Mouse (Mus musculus) CH12.LX (cell line): ENCODE data around the gene Anapc13. TPM values are rescaled to one million over a fixed set of nuclear protein-coding genes. Genes with fewer than 3 reads are reported as not detected.

ENCODE experiments used
- DNase-seq: peaks from one replicate; pipeline ENCODE4 v3.0.0-alpha.2; 2013; ENCODE audit errors: extremely low read depth
- H3K27ac ChIP-seq: 2 replicates; pipeline ENCODE4 v1.5.1; 2012; ENCODE audit warnings: low read depth, mild to moderate bottlenecking, control low read depth, moderate library complexity; ENCODE audit not compliant: insufficient read depth
- H3K27me3 ChIP-seq: replicated peaks from 2 replicates; pipeline ENCODE3; 2012; ENCODE audit warnings: inconsistent platforms
- H3K36me3 ChIP-seq, 2 experiments: replicated peaks in 1 of 2; 2 replicates each; pipeline versions ENCODE3 to v1.6.1; 2012; ENCODE audit warnings: inconsistent platforms in 1 of 2, low read length in 1 of 2, mild to moderate bottlenecking in 1 of 2, mixed read lengths in 1 of 2, moderate library complexity in 1 of 2; ENCODE audit not compliant: control insufficient read depth in 1 of 2, insufficient read depth in 1 of 2
- H3K4me1 ChIP-seq, 2 experiments: 2 replicates each; pipeline ENCODE4 v1.6.1; 2012; ENCODE audit warnings: inconsistent platforms in 1 of 2, moderate library complexity in 1 of 2; ENCODE audit not compliant: insufficient read depth in 2 of 2, control insufficient read depth in 1 of 2
- H3K4me2 ChIP-seq: 2 replicates; pipeline ENCODE4 v1.6.1; 2012; ENCODE audit warnings: low read depth, mild to moderate bottlenecking, control low read depth; ENCODE audit not compliant: poor library complexity, insufficient read depth, severe bottlenecking
- H3K4me3 ChIP-seq, 3 experiments: fragments of 150-350 bp in 1 of 3; sonication (generic) in 1 of 3; replicated peaks in 1 of 3; 2 replicates each; pipeline versions ENCODE3 to v1.5.1; 2011 to 2012; ENCODE audit warnings: low read depth in 2 of 3, low read length in 2 of 3, mild to moderate bottlenecking in 2 of 3, moderate library complexity in 2 of 3, control low read depth in 1 of 3, improper control_type of control experiment in 1 of 3, inconsistent platforms in 1 of 3, mixed read lengths in 1 of 3; ENCODE audit not compliant: poor library complexity in 1 of 3
- H3K79me2 ChIP-seq: replicated peaks from 2 replicates; pipeline ENCODE4 v1.6.1; 2012; ENCODE audit warnings: mild to moderate bottlenecking, moderate library complexity; ENCODE audit not compliant: control insufficient read depth, poor library complexity, insufficient read depth, severe bottlenecking; ENCODE audit errors: extremely low read depth
- H3K9ac ChIP-seq: 2 replicates; pipeline ENCODE4 v1.6.1; 2012; ENCODE audit warnings: low read depth, mild to moderate bottlenecking, control low read depth, moderate library complexity; ENCODE audit not compliant: insufficient read depth
- H3K9me3 ChIP-seq: replicated peaks from 2 replicates; pipeline ENCODE3; 2012; ENCODE audit warnings: low read length, inconsistent platforms, mixed read lengths
- BHLHE40 ChIP-seq: IDR thresholded peaks from 2 replicates; pipeline ENCODE4 v1.6.1; 2011; ENCODE audit warnings: mild to moderate bottlenecking, low read depth, low read length, improper control_type of control experiment
- CHD1 ChIP-seq: IDR thresholded peaks from 2 replicates; pipeline ENCODE4 v1.6.1; 2012; ENCODE audit warnings: low read depth, low read length, improper control_type of control experiment, inconsistent platforms
- CTCF ChIP-seq, 2 experiments: IDR thresholded peaks in 1 of 2; conservative IDR thresholded peaks in 1 of 2; 2 replicates each; pipeline ENCODE4 v1.5.1; 2011 to 2012; ENCODE audit warnings: low read depth in 2 of 2, low read length in 2 of 2, improper control_type of control experiment in 1 of 2, inconsistent platforms in 1 of 2, mild to moderate bottlenecking in 1 of 2, moderate library complexity in 1 of 2
- ELF1 ChIP-seq: IDR thresholded peaks from 2 replicates; pipeline ENCODE4 v1.6.1; 2014; ENCODE audit warnings: low read depth, mild to moderate bottlenecking, inconsistent platforms, low read length, improper control_type of control experiment
- EP300 ChIP-seq: IDR thresholded peaks from 2 replicates; pipeline ENCODE4 v1.6.1; 2011; ENCODE audit warnings: low read length, improper control_type of control experiment
- ETS1 ChIP-seq: conservative IDR thresholded peaks from 2 replicates; pipeline ENCODE4 v1.6.1; 2012; ENCODE audit warnings: low read depth, mild to moderate bottlenecking, inconsistent platforms, low read length, improper control_type of control experiment, moderate library complexity
- HCFC1 ChIP-seq: IDR thresholded peaks from 2 replicates; pipeline ENCODE4 v1.6.1; 2012; ENCODE audit warnings: low read depth, mild to moderate bottlenecking, inconsistent platforms, low read length, improper control_type of control experiment
- JUN ChIP-seq: IDR thresholded peaks from 2 replicates; pipeline ENCODE4 v1.6.1; 2011; ENCODE audit warnings: low read depth, mild to moderate bottlenecking, low read length, improper control_type of control experiment, moderate library complexity; ENCODE audit not compliant: insufficient read depth
- JUND ChIP-seq: conservative IDR thresholded peaks from 2 replicates; pipeline ENCODE4 v1.6.1; 2011; ENCODE audit warnings: low read depth, low read length, improper control_type of control experiment
- MAFK ChIP-seq: IDR thresholded peaks from 2 replicates; pipeline ENCODE4 v1.6.1; 2011; ENCODE audit warnings: low read length, improper control_type of control experiment; ENCODE audit not compliant: insufficient replicate concordance
- MYC ChIP-seq: IDR thresholded peaks from 2 replicates; pipeline ENCODE4 v1.6.1; 2011; ENCODE audit warnings: low read depth, mild to moderate bottlenecking, improper control_type of control experiment, low read length
- NELFE ChIP-seq: IDR thresholded peaks from 2 replicates; pipeline ENCODE4 v1.6.1; 2011; ENCODE audit warnings: low read depth, low read length, improper control_type of control experiment
- NRF1 ChIP-seq: IDR thresholded peaks from 2 replicates; pipeline ENCODE4 v1.6.1; 2014; ENCODE audit warnings: low read depth, mild to moderate bottlenecking, inconsistent platforms, low read length, improper control_type of control experiment, moderate library complexity
- PAX5 ChIP-seq: IDR thresholded peaks from 2 replicates; pipeline ENCODE4 v1.6.1; 2012; ENCODE audit warnings: low read length, inconsistent platforms, mixed read lengths
- POLR2A ChIP-seq: IDR thresholded peaks from 2 replicates; pipeline ENCODE4 v1.6.1; 2011; ENCODE audit warnings: low read depth, mild to moderate bottlenecking, improper control_type of control experiment, low read length
- POLR2AphosphoS2 ChIP-seq: IDR thresholded peaks from 2 replicates; pipeline ENCODE4 v1.6.1; 2011; ENCODE audit warnings: low read depth, low read length, improper control_type of control experiment
- RAD21 ChIP-seq: IDR thresholded peaks from 2 replicates; pipeline ENCODE4 v1.6.1; 2011; ENCODE audit warnings: low read depth, mild to moderate bottlenecking, low read length, improper control_type of control experiment, moderate library complexity
- RCOR1 ChIP-seq: conservative IDR thresholded peaks from 2 replicates; pipeline ENCODE4 v1.6.1; 2012; ENCODE audit warnings: low read depth, mild to moderate bottlenecking, inconsistent platforms, low read length, improper control_type of control experiment
- SIN3A ChIP-seq: IDR thresholded peaks from 2 replicates; pipeline ENCODE4 v1.6.1; 2012; ENCODE audit warnings: low read length, improper control_type of control experiment, inconsistent platforms
- SMC3 ChIP-seq: IDR thresholded peaks from 2 replicates; pipeline ENCODE4 v1.6.1; 2011; ENCODE audit warnings: low read depth, low read length, improper control_type of control experiment
- TBP ChIP-seq: conservative IDR thresholded peaks from 2 replicates; pipeline ENCODE4 v1.6.1; 2011; ENCODE audit warnings: low read depth, low read length, improper control_type of control experiment
- USF1 ChIP-seq: IDR thresholded peaks from 2 replicates; pipeline ENCODE4 v1.6.1; 2014; ENCODE audit warnings: low read depth, mild to moderate bottlenecking, inconsistent platforms, low read length, improper control_type of control experiment
- USF2 ChIP-seq: conservative IDR thresholded peaks from 2 replicates; pipeline ENCODE4 v1.6.1; 2011; ENCODE audit warnings: low read depth, low read length, improper control_type of control experiment
- ZC3H11A ChIP-seq: IDR thresholded peaks from 2 replicates; pipeline ENCODE4 v1.6.1; 2012; ENCODE audit warnings: low read depth, mild to moderate bottlenecking, inconsistent platforms, low read length, improper control_type of control experiment
- ZKSCAN1 ChIP-seq: IDR thresholded peaks from 2 replicates; pipeline ENCODE4 v1.6.1; 2012; ENCODE audit warnings: low read depth, inconsistent platforms, low read length, improper control_type of control experiment, borderline replicate concordance
- ZMIZ1 ChIP-seq: IDR thresholded peaks from 2 replicates; pipeline ENCODE4 v1.6.1; 2012; ENCODE audit warnings: low read depth, mild to moderate bottlenecking, inconsistent platforms, low read length, improper control_type of control experiment
- ZNF384 ChIP-seq: IDR thresholded peaks from 2 replicates; pipeline ENCODE4 v1.6.1; 2012; ENCODE audit warnings: low read depth, low read length, improper control_type of control experiment, inconsistent platforms
- dilution Hi-C: fragments of 300-500 bp; cut with MboI; formaldehyde crosslinking; loops from 2 replicates; pipeline ENCODE4 v1.14.3; 2020; ENCODE audit warnings: low sequenced_read_pairs; ENCODE audit not compliant: extremely low pct_unique_long_range_greater_than_20kb, extremely low pct_ligation_motif_present
- in situ Hi-C: fragments of 300-500 bp; cut with MboI; formaldehyde crosslinking; loops from 3 replicates; pipeline ENCODE4 v1.14.3; 2019; ENCODE audit warnings: low sequenced_read_pairs, low pct_ligation_motif_present, low pct_unique_long_range_greater_than_20kb, mixed read lengths
- polyA plus RNA-seq: library from polyadenylated mRNA; unstranded; fragments of >175 nt; gene quantifications from 2 replicates; pipeline ENCODE4 v1.2.1, GENCODE M21; 2012; ENCODE audit warnings: low read depth; ENCODE audit not compliant: insufficient read length
- total RNA-seq, 2 experiments: library from RNA; depleted of rRNA; stranded (reverse); fragments of 300-350 nt in 1 of 2; fragments of >200 nt in 1 of 2; gene quantifications; 2 replicates each; pipeline ENCODE4 v1.2.3; 2012 to 2014

Anapc13 gene
- total and polyA plus RNA-seq, 3 experiments, result 20.8 to 87.4 (median 62.6) TPM

DNA sequence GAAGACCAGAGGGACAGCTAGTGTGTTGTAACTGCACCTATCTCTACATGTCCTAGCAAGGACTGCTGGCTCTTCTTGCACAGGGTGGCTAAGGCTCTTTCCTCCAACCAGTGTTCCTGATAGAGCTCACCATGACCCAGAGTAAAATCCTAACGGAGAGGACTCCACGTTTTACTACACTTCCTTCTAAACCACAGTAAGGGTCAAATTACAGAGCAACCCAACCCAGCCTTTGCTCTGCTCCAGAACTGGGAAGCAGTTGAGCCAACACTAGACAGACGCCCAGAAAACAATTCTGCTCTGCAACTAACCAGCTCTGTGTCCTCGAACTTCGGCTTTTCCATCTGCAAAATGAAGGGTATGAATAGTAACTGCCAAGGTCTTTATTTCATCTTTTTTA, 4.7 kb upstream of the Anapc13 start:
- no peak for DNase-seq
- Histone ChIP-seq H3K79me2 (peaks cover 9% of the 10 kb centered on the region), H3K4me2 (no peak overlapping the region), H3K9ac (no peak overlapping the region), H3K27ac (no peak overlapping the region), H3K36me3 (peaks cover 3 to 12% of the 10 kb centered on the region in 2 experiments), H3K9me3 (no peaks in the 10 kb centered on the region), H3K4me1 (peaks cover 0 to 70% of the 10 kb centered on the region in 2 experiments; a peak in 3 of 4 replicates), H3K27me3 (no peaks in the 10 kb centered on the region), H3K4me3 (no peak overlapping the region)
- dilution Hi-C loops, result no loop called here
- TF ChIP-seq ZMIZ1 (no peak), ZKSCAN1 (no peak), JUND (no peak), HCFC1 (no peak), PAX5 (no peak), POLR2AphosphoS2 (no peak), EP300 (no peak)
- in situ Hi-C loops, result no loop called here

DNA sequence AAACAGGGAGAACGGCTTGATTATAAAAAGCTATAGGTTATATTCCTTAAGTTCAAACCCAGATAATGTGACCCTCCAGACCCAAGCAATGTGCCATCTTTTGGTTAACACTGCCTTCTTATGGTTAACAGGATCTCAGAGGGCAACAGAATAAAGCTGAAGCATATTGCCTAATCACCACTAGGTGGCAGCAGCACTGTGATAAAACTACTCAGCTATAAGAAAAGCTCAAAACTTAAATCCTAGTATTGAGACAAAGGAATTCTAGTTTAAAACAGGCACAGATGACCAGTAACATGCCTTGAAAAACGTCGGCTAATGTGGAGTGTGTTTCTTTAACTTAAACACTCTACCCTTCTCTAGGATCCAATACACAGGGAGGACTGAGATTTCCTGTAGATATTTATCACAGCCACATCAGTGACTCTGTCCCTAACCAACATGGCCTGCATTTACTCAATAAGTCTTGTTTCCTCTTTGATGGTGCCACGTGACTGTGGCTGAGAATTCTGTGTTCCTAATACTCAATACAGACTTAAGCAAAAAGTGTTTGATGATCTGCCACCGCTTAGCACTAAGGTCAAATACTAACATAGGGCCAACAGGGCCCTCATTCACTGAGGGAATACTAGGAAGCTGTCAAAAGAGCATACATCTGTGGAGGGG, 3.8 kb upstream of the Anapc13 start:
- dilution Hi-C loops, result no loop called here
- H3K27ac ChIP-seq, result 0 out of 2 replicates have a peak overlapping the region, but pooled peaks have one; percentile 12
- DNase-seq, result peak; percentile 78

DNA sequence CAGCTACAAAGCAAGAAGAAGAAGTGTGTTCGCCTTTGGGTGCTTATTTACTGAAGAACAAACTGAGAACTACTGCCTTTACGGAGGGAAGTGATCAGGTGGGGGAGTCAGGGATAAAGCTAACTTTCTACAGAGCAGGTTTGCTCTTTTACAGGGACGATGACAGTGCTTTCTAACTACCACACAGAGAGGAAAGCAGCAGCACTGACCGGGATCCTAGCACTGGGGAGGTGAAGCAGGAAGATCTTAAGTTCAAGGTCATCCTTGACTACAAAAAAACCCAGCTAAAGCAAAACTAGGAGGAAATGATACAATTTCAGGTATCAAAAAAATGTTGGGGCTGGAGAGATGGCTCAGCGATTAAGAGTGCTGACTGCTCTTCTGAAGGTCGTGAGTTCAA, 3.2 kb upstream of the Anapc13 start:
- peaks cover 0 to under 1% of the 10 kb centered on the region in 2 experiments for H3K36me3 ChIP-seq
- H3K27ac ChIP-seq, result 0 out of 2 replicates have a peak overlapping the region, but pooled peaks have one; percentile 12
- dilution Hi-C loops, result no loop called here
- no peak overlapping the region for H3K4me2 ChIP-seq
- H3K9me3 ChIP-seq, result no peaks in the 10 kb centered on the region
- peaks cover 9% of the 10 kb centered on the region for H3K79me2 ChIP-seq
- no peaks in the 10 kb centered on the region for H3K27me3 ChIP-seq
- H3K9ac ChIP-seq, result no peak overlapping the region
- H3K4me3 ChIP-seq, result no peak overlapping the region
- DNase-seq, result no peak
- no peak for TF ChIP-seq MAFK
- TF ChIP-seq ZMIZ1, result no peak
- no peak for TF ChIP-seq CHD1
- TF ChIP-seq MYC, result no peak
- no peak for TF ChIP-seq SMC3
- no peak for TF ChIP-seq JUN
- no peak for TF ChIP-seq POLR2A
- TF ChIP-seq USF1, result no peak
- no peak for TF ChIP-seq ZC3H11A
- no peak for TF ChIP-seq USF2
- in situ Hi-C loops, result no loop called here
- H3K4me1 ChIP-seq, result peaks cover 0 to 66% of the 10 kb centered on the region in 2 experiments; a peak in 3 of 4 replicates

More for the DNA sequence above, 3.8 kb upstream of the Anapc13 start:
- Histone ChIP-seq H3K27me3 (no peaks in the 10 kb centered on the region), H3K79me2 (peaks cover 9% of the 10 kb centered on the region), H3K36me3 (peaks cover 0 to 6% of the 10 kb centered on the region in 2 experiments), H3K9me3 (no peaks in the 10 kb centered on the region), H3K4me2 (no peak overlapping the region), H3K9ac (no peak overlapping the region), H3K4me3 (no peak overlapping the region), H3K4me1 (peaks cover 0 to 66% of the 10 kb centered on the region in 2 experiments; a peak in 3 of 4 replicates)
- TF ChIP-seq ELF1 (no peak), TBP (no peak), ZKSCAN1 (no peak), RCOR1 (no peak), RAD21 (peak; percentile 56), SIN3A (no peak), ZNF384 (no peak), EP300 (no peak), BHLHE40 (no peak), NELFE (no peak), SMC3 (peak; percentile 51), CTCF (conservative IDR thresholded peaks at IDR 0.05 in 1 of 2, IDR thresholded peaks at IDR 0.05 in 1 of 2; ENCODE audit: low read depth in 2 of 2, low read length in 2 of 2) (peak; percentile 88 to 89), NRF1 (no peak), ZMIZ1 (no peak), ETS1 (no peak)
- in situ Hi-C loops, result no loop called here
